Mouse (Mus musculus): Measurements from ENCODE around the gene Gm10638. TPM values are rescaled to one million over a fixed set of nuclear protein-coding genes. Genes with fewer than 3 reads are reported as not detected.

Gene Gm10638
- polyA plus RNA-seq, 1 experiment from 2014 or later: 8.5 TPM

GRCm38 (mm10) chr8:86768499-86768898 is 23.0 kb downstream of the Gm10638 start:
- no peak overlapping the region for H3K4me2 ChIP-seq (replicated peaks; ENCODE audit: low read depth, low read length)
- ATAC-seq: peak; percentile 46
- no peak overlapping the region for H3K4me3 ChIP-seq (ENCODE audit: low read depth, low read length)
- no peak for TF ChIP-seq CTCF (IDR thresholded peaks at IDR 0.05)
- TF ChIP-seq EP300 (IDR thresholded peaks at IDR 0.05): peak; percentile 51
- H3K4me1 ChIP-seq (ENCODE audit: insufficient read depth, low read depth, low read length): no peaks in the 10 kb centered on the region
- H3K9me3 ChIP-seq (ENCODE audit: low read length): no peaks in the 10 kb centered on the region
- H3K9ac ChIP-seq (replicated peaks; ENCODE audit: low read depth): no peak overlapping the region
- no peak overlapping the region for H3K27ac ChIP-seq (ENCODE audit: low read length)
- H3K36me3 ChIP-seq (ENCODE audit: insufficient read depth, low read length): no peaks in the 10 kb centered on the region
- DNase-seq (ENCODE audit: low spot score): peak; percentile 88
- WGBS: 44% methylated on average over 5 of the region's 5 CpGs
- H3K27me3 ChIP-seq (replicated peaks; ENCODE audit: insufficient read depth, low read length): no peaks in the 10 kb centered on the region

- no peaks in the 10 kb centered on the region for H3K9me3 ChIP-seq (ENCODE audit: low read length)
- no peaks in the 10 kb centered on the region for H3K36me3 ChIP-seq (ENCODE audit: insufficient read depth, low read length)
- DNase-seq (ENCODE audit: low spot score) (peak; percentile 46), ATAC-seq (no peak)
- H3K4me2 ChIP-seq (replicated peaks; ENCODE audit: low read depth, low read length): no peak overlapping the region
- TF ChIP-seq EP300 (IDR thresholded peaks at IDR 0.05): no peak
- TF ChIP-seq CTCF (IDR thresholded peaks at IDR 0.05): no peak
- H3K4me1 ChIP-seq (ENCODE audit: insufficient read depth, low read depth, low read length): no peaks in the 10 kb centered on the region
- H3K9ac ChIP-seq (replicated peaks; ENCODE audit: low read depth): no peak overlapping the region
- no peaks in the 10 kb centered on the region for H3K27me3 ChIP-seq (replicated peaks; ENCODE audit: insufficient read depth, low read length)
- no peak overlapping the region for H3K4me3 ChIP-seq (ENCODE audit: low read depth, low read length)
- 67% methylated on average over 1 of the region's 1 CpGs for WGBS
- H3K27ac ChIP-seq (ENCODE audit: low read length): no peak overlapping the region
These were observed 24.6 kb downstream of the Gm10638 start for GRCm38 (mm10) chr8:86769945-86770715.

GRCm38 (mm10) chr8:86779207-86779606 is 33.7 kb downstream of the Gm10638 start:
- WGBS: 69% methylated on average over 8 of the region's 8 CpGs
- Histone ChIP-seq H3K4me3 (ENCODE audit: low read depth, low read length) (no peak overlapping the region), H3K9ac (replicated peaks; ENCODE audit: low read depth) (no peak overlapping the region), H3K36me3 (ENCODE audit: insufficient read depth, low read length) (no peaks in the 10 kb centered on the region), H3K9me3 (ENCODE audit: low read length) (no peaks in the 10 kb centered on the region), H3K4me2 (replicated peaks; ENCODE audit: low read depth, low read length) (no peak overlapping the region), H3K4me1 (ENCODE audit: insufficient read depth, low read depth, low read length) (no peaks in the 10 kb centered on the region), H3K27me3 (replicated peaks; ENCODE audit: insufficient read depth, low read length) (no peaks in the 10 kb centered on the region), H3K27ac (ENCODE audit: low read length) (no peak overlapping the region)
- DNase-seq (ENCODE audit: low spot score) (no peak), ATAC-seq (no peak)
- TF ChIP-seq EP300 (IDR thresholded peaks at IDR 0.05) (no peak), CTCF (IDR thresholded peaks at IDR 0.05) (no peak)

GRCm38 (mm10) chr8:86781094-86781493 is 35.6 kb downstream of the Gm10638 start:
- TF ChIP-seq CTCF (IDR thresholded peaks at IDR 0.05) (no peak), EP300 (IDR thresholded peaks at IDR 0.05) (no peak)
- Histone ChIP-seq H3K27me3 (replicated peaks; ENCODE audit: insufficient read depth, low read length) (no peaks in the 10 kb centered on the region), H3K27ac (ENCODE audit: low read length) (no peak overlapping the region), H3K36me3 (ENCODE audit: insufficient read depth, low read length) (no peaks in the 10 kb centered on the region), H3K4me3 (ENCODE audit: low read depth, low read length) (no peak overlapping the region), H3K4me1 (ENCODE audit: insufficient read depth, low read depth, low read length) (no peaks in the 10 kb centered on the region), H3K9me3 (ENCODE audit: low read length) (no peaks in the 10 kb centered on the region), H3K9ac (replicated peaks; ENCODE audit: low read depth) (no peak overlapping the region), H3K4me2 (replicated peaks; ENCODE audit: low read depth, low read length) (no peak overlapping the region)
- DNase-seq (ENCODE audit: low spot score) (no peak), ATAC-seq (no peak)
- 91% methylated on average over 8 of the region's 8 CpGs for WGBS

GRCm38 (mm10) chr8:86786498-86786897 is 41.0 kb downstream of the Gm10638 start:
- H3K27ac ChIP-seq (ENCODE audit: low read length): no peak overlapping the region
- peak; percentile 40 for DNase-seq (ENCODE audit: low spot score)
- 30% methylated on average over 5 of the region's 5 CpGs for WGBS

GRCm38 (mm10) chr8:86787891-86788420 is 42.5 kb downstream of the Gm10638 start:
- Histone ChIP-seq H3K4me1 (ENCODE audit: insufficient read depth, low read depth, low read length) (peaks cover 8% of the 10 kb centered on the region), H3K9me3 (ENCODE audit: low read length) (no peaks in the 10 kb centered on the region), H3K4me2 (replicated peaks; ENCODE audit: low read depth, low read length) (0 out of 2 replicates have a peak overlapping the region, but pooled peaks have one; percentile 25), H3K4me3 (ENCODE audit: low read depth, low read length) (no peak overlapping the region), H3K9ac (replicated peaks; ENCODE audit: low read depth) (no peak overlapping the region), H3K27ac (ENCODE audit: low read length) (peak overlapping the region; percentile 74), H3K36me3 (ENCODE audit: insufficient read depth, low read length) (no peaks in the 10 kb centered on the region), H3K27me3 (replicated peaks; ENCODE audit: insufficient read depth, low read length) (no peaks in the 10 kb centered on the region)
- WGBS: 33% methylated on average over 12 of the region's 12 CpGs
- DNase-seq (ENCODE audit: low spot score) (peak; percentile 70), ATAC-seq (peak; percentile 75)
- no peak for TF ChIP-seq CTCF (IDR thresholded peaks at IDR 0.05)
- TF ChIP-seq EP300 (IDR thresholded peaks at IDR 0.05): peak; percentile 14; the same call in 1 of the 2 replicates

More at GRCm38 (mm10) chr8:86786498-86786897, 41.0 kb downstream of the Gm10638 start:
- Histone ChIP-seq H3K36me3 (ENCODE audit: insufficient read depth, low read length) (no peaks in the 10 kb centered on the region), H3K4me1 (ENCODE audit: insufficient read depth, low read depth, low read length) (peaks cover 8% of the 10 kb centered on the region), H3K4me2 (replicated peaks; ENCODE audit: low read depth, low read length) (no peak overlapping the region), H3K9me3 (ENCODE audit: low read length) (no peaks in the 10 kb centered on the region), H3K9ac (replicated peaks; ENCODE audit: low read depth) (no peak overlapping the region), H3K27me3 (replicated peaks; ENCODE audit: insufficient read depth, low read length) (no peaks in the 10 kb centered on the region), H3K4me3 (ENCODE audit: low read depth, low read length) (no peak overlapping the region)
- ATAC-seq: peak; percentile 34
- TF ChIP-seq CTCF (IDR thresholded peaks at IDR 0.05): no peak
- TF ChIP-seq EP300 (IDR thresholded peaks at IDR 0.05): no peak
